Mouse (Mus musculus) neural tube, embryonic 14.5 days (tissue): ENCODE data around the gene Adnp. TPM values are rescaled to one million over a fixed set of nuclear protein-coding genes. Genes with fewer than 3 reads are reported as not detected.

Experiments
- ATAC-seq: fragments of 200-750 bp; cut with Nextera tagmentation; 2 replicates; pipeline ENCODE4 v1.8.0; 2017; ENCODE audit warnings: low read depth, mild to moderate bottlenecking, moderate TSS enrichment, moderate library complexity
- H3K27ac ChIP-seq: fragments of 300-500 bp; sonication (generic); 2 replicates; pipeline ENCODE4 v1.5.1; 2014; ENCODE audit warnings: low read depth, mild to moderate bottlenecking, control low read depth, low read length, moderate library complexity, mixed read lengths
- H3K27me3 ChIP-seq: fragments of 300-500 bp; sonication (generic); 2 replicates; pipeline ENCODE4 v1.6.1; 2014; ENCODE audit warnings: low read length; ENCODE audit not compliant: control insufficient read depth, insufficient read depth
- H3K36me3 ChIP-seq: fragments of 300-500 bp; sonication (generic); 2 replicates; pipeline ENCODE4 v1.6.1; 2014; ENCODE audit warnings: low read length, mixed read lengths; ENCODE audit not compliant: control insufficient read depth, insufficient read depth
- H3K4me1 ChIP-seq: fragments of 300-500 bp; sonication (generic); 2 replicates; pipeline ENCODE4 v1.6.1; 2014; ENCODE audit warnings: low read length; ENCODE audit not compliant: control insufficient read depth, insufficient read depth
- H3K4me2 ChIP-seq: fragments of 300-500 bp; sonication (generic); 2 replicates; pipeline ENCODE4 v1.6.1; 2014; ENCODE audit warnings: mild to moderate bottlenecking, low read depth, low read length, control low read depth
- H3K4me3 ChIP-seq: fragments of 300-500 bp; sonication (generic); 2 replicates; pipeline ENCODE4 v1.5.1; 2014; ENCODE audit warnings: low read depth, low read length, control low read depth, mixed read lengths
- H3K9ac ChIP-seq: fragments of 300-500 bp; sonication (generic); replicated peaks from 2 replicates; pipeline ENCODE4 v1.6.1; 2014; ENCODE audit warnings: low read depth, mild to moderate bottlenecking, control low read depth, low read length, mixed read lengths
- H3K9me3 ChIP-seq: fragments of 300-500 bp; sonication (generic); 2 replicates; pipeline ENCODE4 v1.6.1; 2016; ENCODE audit warnings: low read length; ENCODE audit not compliant: control insufficient read depth
- WGBS: fragments of 180-500 bp; shearing (Covaris S2); extraction: QIAGEN DNeasy Blood & Tissue Kit; methylation state at CpG from one replicate; pipeline ENCODE4 v1.1.7; 2014; 5-methylcytosine and 5-hydroxymethylcytosine counted together
- microRNA-seq: library from miRNA; unstranded; fragments of <30 nt; microRNA quantifications from one replicate; pipeline ENCODE4, GENCODE M21; 2016
- polyA plus RNA-seq: library from polyadenylated mRNA; unstranded; fragments of >200 nt; fragmentation: Nextera tagmentation; extraction: Ambion mirVana; gene quantifications from 2 replicates; pipeline ENCODE4 v1.2.1, GENCODE M21; 2014

The Adnp gene
- polyA plus RNA-seq, 1 experiment from 2014 or later = 3.4 TPM

DNA sequence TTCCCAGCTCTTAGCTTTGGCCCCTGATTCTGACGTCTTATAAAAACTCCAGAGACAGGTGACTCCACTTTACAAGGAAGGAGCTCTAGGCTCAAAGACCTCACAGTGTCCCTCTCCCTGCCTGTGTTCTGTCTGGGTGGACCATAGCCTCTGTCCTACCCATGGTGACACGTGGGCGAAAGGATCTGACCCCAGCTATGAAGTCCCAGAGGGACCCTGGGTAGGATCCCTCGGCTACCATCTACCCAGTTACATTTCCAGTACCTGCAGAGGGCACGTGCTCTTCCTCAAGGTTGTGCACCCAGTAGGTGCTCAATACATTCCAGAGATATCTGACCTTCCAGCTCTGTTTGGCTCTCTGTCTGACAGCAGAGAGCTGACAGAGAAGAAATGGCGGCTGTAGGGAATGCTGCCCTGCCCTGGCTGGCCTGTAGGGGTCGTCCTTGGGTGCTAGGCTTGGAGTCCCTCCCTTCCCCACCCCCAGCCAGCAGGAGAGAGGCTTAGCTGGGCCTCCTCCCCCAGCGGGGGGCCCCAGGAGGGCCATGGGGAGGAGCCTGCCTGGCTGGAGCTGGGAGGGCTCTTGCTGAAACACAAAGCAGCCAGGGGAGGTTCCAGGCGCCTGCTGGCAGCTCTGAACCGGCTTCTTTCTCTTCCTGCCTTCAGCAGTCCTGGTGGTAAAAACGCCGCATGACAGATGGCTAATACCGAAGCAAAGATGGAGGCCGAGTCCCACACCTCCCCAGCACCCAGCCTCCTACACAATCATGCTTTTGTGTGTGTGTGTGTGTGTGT is 52.6 kb downstream of the Adnp start:
- Histone ChIP-seq H3K36me3 (no peaks in the 10 kb centered on the region), H3K9ac (no peak overlapping the region), H3K4me2 (no peak overlapping the region)

DNA sequence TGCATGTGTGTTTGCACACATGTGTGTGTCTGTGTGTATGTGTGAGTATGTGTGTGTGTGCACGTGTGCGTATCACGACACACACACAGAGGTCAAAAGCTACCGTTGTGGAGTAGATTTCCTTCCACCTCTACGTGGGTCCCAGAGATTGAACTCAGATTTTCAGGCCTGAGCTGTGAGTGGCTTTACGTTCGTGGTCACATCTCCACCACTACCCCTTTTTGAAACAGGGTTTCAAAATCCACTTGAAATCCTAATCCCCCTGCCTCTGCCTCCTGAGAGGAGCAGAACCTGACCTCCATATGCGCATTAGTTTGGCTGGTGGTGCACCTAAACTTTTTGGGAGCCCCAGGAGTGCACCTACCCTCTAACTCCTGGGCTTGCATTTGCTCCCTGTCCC is 57.7 kb downstream of the Adnp start:
- Histone ChIP-seq H3K27ac (no peak overlapping the region), H3K36me3 (no peaks in the 10 kb centered on the region), H3K9me3 (no peaks in the 10 kb centered on the region), H3K4me2 (no peak overlapping the region), H3K4me1 (peaks cover under 1% of the 10 kb centered on the region; the same call in 1 of the 2 replicates), H3K4me3 (no peak overlapping the region), H3K9ac (no peak overlapping the region), H3K27me3 (no peaks in the 10 kb centered on the region)
- WGBS = 93% methylated on average over 8 of the region's 8 CpGs
- ATAC-seq = no peak

More for the DNA sequence above, 52.6 kb downstream of the Adnp start:
- Histone ChIP-seq H3K4me3 (no peak overlapping the region), H3K9me3 (no peaks in the 10 kb centered on the region), H3K27me3 (no peaks in the 10 kb centered on the region), H3K4me1 (peaks cover 6% of the 10 kb centered on the region; the same call in 1 of the 2 replicates), H3K27ac (peak overlapping the region; percentile 13; the same call in 1 of the 2 replicates)
- 25% methylated on average over 13 of the region's 14 CpGs for WGBS
- peak; percentile 84 for ATAC-seq

DNA sequence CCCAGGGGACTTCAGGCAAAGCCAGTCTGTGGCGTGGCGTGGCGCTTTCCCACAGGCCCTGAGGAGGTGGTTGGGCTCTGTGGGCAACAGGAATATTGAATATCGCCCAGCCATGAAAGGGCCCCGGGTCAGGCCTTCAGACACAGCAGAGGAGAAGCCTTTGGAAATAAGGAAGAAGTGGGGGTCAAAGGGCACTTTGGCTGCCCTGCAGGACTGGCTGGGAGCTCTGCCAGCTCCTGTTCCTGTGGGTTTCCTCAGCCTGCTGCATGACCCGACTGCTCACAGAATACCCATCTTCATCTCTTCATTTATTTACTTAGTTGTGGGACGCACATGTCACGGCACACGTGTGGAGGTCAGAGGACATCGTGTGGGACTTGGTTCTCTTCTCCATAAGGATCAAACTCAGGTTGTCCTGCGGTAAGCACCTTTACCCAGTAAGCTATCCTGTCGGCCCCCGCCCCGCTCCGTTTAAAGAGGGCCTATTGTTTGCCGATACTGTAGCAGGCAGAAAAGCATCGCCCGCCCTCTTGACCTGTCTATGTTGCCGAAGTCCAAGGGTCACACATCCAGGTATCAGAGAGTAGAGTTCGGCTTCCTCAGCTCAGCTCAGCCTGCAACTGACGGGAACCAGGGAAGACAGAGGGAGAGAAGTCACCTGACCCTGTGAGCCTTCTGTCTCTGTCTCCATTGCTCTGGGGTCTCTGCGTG is 59.0 kb downstream of the Adnp start:
- no peaks in the 10 kb centered on the region for H3K9me3 ChIP-seq
- 75% methylated on average over 22 of the region's 22 CpGs for WGBS
- no peak overlapping the region for H3K4me3 ChIP-seq
- no peaks in the 10 kb centered on the region for H3K4me1 ChIP-seq
- no peaks in the 10 kb centered on the region for H3K36me3 ChIP-seq
- no peaks in the 10 kb centered on the region for H3K27me3 ChIP-seq
- no peak for ATAC-seq
- no peak overlapping the region for H3K9ac ChIP-seq
- H3K4me2 ChIP-seq = no peak overlapping the region
- no peak overlapping the region for H3K27ac ChIP-seq

DNA sequence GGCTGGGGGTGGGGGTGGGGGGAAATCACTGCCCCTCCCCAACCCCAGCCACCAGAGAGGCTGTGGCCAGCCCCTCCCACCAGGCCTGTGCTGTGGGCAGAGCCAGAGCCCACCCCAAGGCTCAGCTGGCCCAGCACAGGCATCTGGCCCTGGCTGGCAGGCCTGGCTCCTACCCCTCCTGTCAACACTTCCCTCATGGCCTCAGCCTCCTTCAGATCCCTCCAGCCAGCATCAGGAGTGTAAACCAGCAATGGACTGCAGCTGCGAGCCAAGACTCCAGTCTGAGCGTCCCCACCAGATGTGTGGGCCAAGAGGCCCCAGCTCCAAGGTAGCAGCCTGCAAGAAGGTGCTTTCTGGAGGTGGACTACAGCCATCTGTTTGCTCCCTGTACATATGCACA is 61.5 kb downstream of the Adnp start:
- H3K4me1 ChIP-seq = no peaks in the 10 kb centered on the region
- WGBS = 75% methylated on average over 2 of the region's 2 CpGs
- no peak overlapping the region for H3K4me3 ChIP-seq
- H3K27me3 ChIP-seq = no peaks in the 10 kb centered on the region
- no peak for ATAC-seq
- H3K36me3 ChIP-seq = no peaks in the 10 kb centered on the region
- no peak overlapping the region; the same call in 1 of the 2 replicates for H3K9ac ChIP-seq
- H3K4me2 ChIP-seq = no peak overlapping the region
- no peaks in the 10 kb centered on the region for H3K9me3 ChIP-seq
- no peak overlapping the region for H3K27ac ChIP-seq

DNA sequence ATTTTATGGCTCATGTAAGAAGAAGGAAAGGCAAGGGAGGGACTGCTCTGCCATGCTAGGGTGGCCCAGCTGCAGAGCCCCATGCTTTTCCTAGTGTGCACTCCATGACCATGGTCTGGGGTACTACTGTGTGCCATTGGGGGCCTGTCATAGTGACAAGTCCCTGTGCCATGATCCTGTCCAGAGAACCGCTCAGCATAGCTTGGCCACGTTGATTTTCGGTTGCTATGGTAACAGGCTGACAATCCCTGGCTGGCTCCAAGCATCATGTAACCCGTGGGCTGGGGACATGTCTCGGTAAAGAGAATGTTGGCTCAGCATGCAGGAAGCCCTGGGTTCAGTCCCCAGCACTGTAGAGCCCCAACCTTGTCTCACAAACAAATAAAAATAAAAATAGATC is 63.1 kb downstream of the Adnp start:
- Histone ChIP-seq H3K27ac (no peak overlapping the region), H3K4me1 (no peaks in the 10 kb centered on the region), H3K27me3 (no peaks in the 10 kb centered on the region), H3K4me2 (no peak overlapping the region), H3K9ac (no peak overlapping the region), H3K4me3 (no peak overlapping the region), H3K9me3 (no peaks in the 10 kb centered on the region), H3K36me3 (no peaks in the 10 kb centered on the region)
- WGBS = 25% methylated on average over 5 of the region's 5 CpGs
- ATAC-seq = peak; percentile 21; the same call in 1 of the 2 replicates

DNA sequence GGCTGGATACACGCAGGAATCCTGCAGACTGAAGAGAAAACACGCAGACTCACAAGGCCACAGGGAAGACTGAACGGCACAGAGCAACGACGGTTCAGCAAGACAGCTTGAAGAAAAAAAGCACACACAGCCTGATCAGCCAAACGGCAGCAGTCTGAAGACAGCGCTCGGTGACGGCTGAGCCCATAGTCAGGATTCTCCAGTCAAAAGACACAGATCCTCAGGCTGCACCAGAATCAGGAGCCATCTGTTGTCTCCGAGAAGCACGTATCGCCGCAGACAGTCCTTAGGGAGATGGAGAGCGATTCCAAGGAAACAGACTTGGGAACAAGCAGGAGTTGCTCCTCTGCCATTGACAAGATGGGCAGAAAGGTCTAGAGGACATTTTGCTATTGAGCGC is 69.8 kb downstream of the Adnp start:
- H3K9ac ChIP-seq = no peak overlapping the region
- no peak for ATAC-seq
- WGBS = 68% methylated on average over 15 of the region's 15 CpGs
- H3K27me3 ChIP-seq = no peaks in the 10 kb centered on the region
- H3K4me2 ChIP-seq = no peak overlapping the region
- H3K4me1 ChIP-seq = no peaks in the 10 kb centered on the region
- no peak overlapping the region for H3K27ac ChIP-seq
- H3K36me3 ChIP-seq = no peaks in the 10 kb centered on the region
- no peaks in the 10 kb centered on the region for H3K9me3 ChIP-seq
- no peak overlapping the region for H3K4me3 ChIP-seq

Small RNAs within 50 kb of the gene (microRNA-seq; reads per million reads assigned to microRNA genes)
- not detected for gene Gm24561

Other genes with a start within 250 kb of the Adnp start
- 0.09 and 0.63 TPM in 2 replicates for gene Ripor3, start 196.5 kb downstream of the Adnp start, polyA plus RNA-seq
- 8.5 and 11.2 TPM in 2 replicates for gene Pard6b, start 126.1 kb downstream of the Adnp start, polyA plus RNA-seq
- 30.4 and 31.3 TPM in 2 replicates for gene Gm20716, start 23.3 kb upstream of the Adnp start, polyA plus RNA-seq
- gene Dpm1, start 23.5 kb upstream of the Adnp start, polyA plus RNA-seq = 55.1 and 59.3 TPM in 2 replicates
- gene Mocs3, start 23.5 kb upstream of the Adnp start, polyA plus RNA-seq = 11.2 and 11.7 TPM in 2 replicates
- gene Kcng1, start 74.6 kb upstream of the Adnp start, polyA plus RNA-seq = 0.35 and 0.73 TPM in 2 replicates